Mouse (Mus musculus) lung, postnatal 0 days (tissue): ENCODE data around the gene Msi2. TPM values are rescaled to one million over a fixed set of nuclear protein-coding genes. Genes with fewer than 3 reads are reported as not detected.

Source experiments
- ATAC-seq: fragments of 200-750 bp; cut with Nextera tagmentation; 2 replicates; pipeline ENCODE4 v1.8.0; 2017; ENCODE audit warnings: moderate library complexity
- DNase-seq: peaks from one replicate; pipeline ENCODE4 v3.0.0-alpha.2; 2016; ENCODE audit warnings: low spot score
- H3K27ac ChIP-seq: fragments of 300-500 bp; sonication (generic); 2 replicates; pipeline ENCODE4 v1.5.1; 2014; ENCODE audit warnings: antibody characterized with exemption, mild to moderate bottlenecking, low read length, mixed read lengths
- H3K27me3 ChIP-seq: fragments of 300-500 bp; sonication (generic); replicated peaks from 2 replicates; pipeline ENCODE4 v1.6.1; 2014; ENCODE audit warnings: low read length, mixed read lengths; ENCODE audit not compliant: insufficient read depth
- H3K36me3 ChIP-seq: fragments of 300-500 bp; sonication (generic); 2 replicates; pipeline ENCODE4 v1.6.1; 2014; ENCODE audit warnings: low read length, mixed read lengths; ENCODE audit not compliant: insufficient read depth
- H3K4me1 ChIP-seq: fragments of 300-500 bp; sonication (generic); 2 replicates; pipeline ENCODE4 v1.6.1; 2014; ENCODE audit warnings: antibody characterized with exemption, low read depth, low read length, mixed read lengths; ENCODE audit not compliant: insufficient read depth
- H3K4me2 ChIP-seq: fragments of 300-500 bp; sonication (generic); replicated peaks from 2 replicates; pipeline ENCODE4 v1.6.1; 2014; ENCODE audit warnings: low read depth, mild to moderate bottlenecking, low read length, moderate library complexity, mixed read lengths
- H3K4me3 ChIP-seq: fragments of 300-500 bp; sonication (generic); 2 replicates; pipeline ENCODE4 v1.5.1; 2014; ENCODE audit warnings: low read depth, low read length
- H3K9ac ChIP-seq: fragments of 300-500 bp; sonication (generic); replicated peaks from 2 replicates; pipeline ENCODE4 v1.6.1; 2014; ENCODE audit warnings: low read depth, mild to moderate bottlenecking
- H3K9me3 ChIP-seq: fragments of 300-500 bp; sonication (generic); 2 replicates; pipeline ENCODE4 v1.6.1; 2016; ENCODE audit warnings: low read length, mixed read lengths
- CTCF ChIP-seq: IDR thresholded peaks from 2 replicates; pipeline ENCODE4 v1.5.1; 2016; ENCODE audit warnings: antibody characterized with exemption, mild to moderate bottlenecking
- EP300 ChIP-seq: IDR thresholded peaks from 2 replicates; pipeline ENCODE4 v1.6.1; 2016; ENCODE audit warnings: antibody characterized with exemption, mild to moderate bottlenecking, control low read depth
- WGBS: fragments of 180-500 bp; shearing (Covaris S2); extraction: QIAGEN DNeasy Blood & Tissue Kit; methylation state at CpG from one replicate; pipeline ENCODE4 v1.1.7; 2014; 5-methylcytosine and 5-hydroxymethylcytosine counted together
- polyA plus RNA-seq: library from polyadenylated mRNA; unstranded; fragments of >200 nt; fragmentation: Nextera tagmentation; extraction: Ambion mirVana; gene quantifications from 2 replicates; pipeline ENCODE4 v1.2.1, GENCODE M21; 2015

The Msi2 gene
- polyA plus RNA-seq, 1 experiment from 2014 or later: 12.6 TPM

- no peak for TF ChIP-seq EP300
- H3K36me3 ChIP-seq: peaks cover 3% of the 10 kb centered on the region; the same call in 1 of the 2 replicates
- WGBS: 80% methylated on average over 15 of the region's 15 CpGs
These were observed 52.5 kb downstream of the Msi2 start for GRCm38 (mm10) chr11:88665799-88666198.

GRCm38 (mm10) chr11:88661444-88662180, 56.7 kb downstream of the Msi2 start:
- Histone ChIP-seq H3K4me2 (no peak overlapping the region), H3K27ac (no peak overlapping the region), H3K27me3 (no peaks in the 10 kb centered on the region), H3K9ac (no peak overlapping the region), H3K9me3 (no peaks in the 10 kb centered on the region), H3K36me3 (no peaks in the 10 kb centered on the region), H3K4me3 (no peak overlapping the region), H3K4me1 (0 out of 2 replicates have a peak, but pooled peaks cover 3% of the 10 kb centered on the region)
- 58% methylated on average over 11 of the region's 11 CpGs for WGBS
- no peak for ATAC-seq
- DNase-seq: no peak
- TF ChIP-seq CTCF: no peak
- no peak for TF ChIP-seq EP300

More at GRCm38 (mm10) chr11:88665799-88666198, 52.5 kb downstream of the Msi2 start:
- H3K9ac ChIP-seq: no peak overlapping the region
- 0 out of 2 replicates have a peak, but pooled peaks cover 3% of the 10 kb centered on the region for H3K4me1 ChIP-seq
- H3K4me3 ChIP-seq: no peak overlapping the region
- H3K4me2 ChIP-seq: no peak overlapping the region
- ATAC-seq (no peak), DNase-seq (no peak)
- H3K27me3 ChIP-seq: no peaks in the 10 kb centered on the region
- H3K9me3 ChIP-seq: no peaks in the 10 kb centered on the region
- no peak overlapping the region for H3K27ac ChIP-seq

- no peak for DNase-seq
- Histone ChIP-seq H3K9ac (no peak overlapping the region), H3K36me3 (no peaks in the 10 kb centered on the region), H3K4me1 (0 out of 2 replicates have a peak, but pooled peaks cover 3% of the 10 kb centered on the region), H3K9me3 (no peaks in the 10 kb centered on the region), H3K4me2 (no peak overlapping the region), H3K4me3 (no peak overlapping the region), H3K27ac (no peak overlapping the region), H3K27me3 (no peaks in the 10 kb centered on the region)
- WGBS: 64% methylated on average over 9 of the region's 9 CpGs
- ATAC-seq: no peak
- no peak for TF ChIP-seq CTCF
- TF ChIP-seq EP300: no peak
These were observed 57.9 kb downstream of the Msi2 start for GRCm38 (mm10) chr11:88660404-88660803.

GRCm38 (mm10) chr11:88658926-88659325, 59.4 kb downstream of the Msi2 start:
- Histone ChIP-seq H3K36me3 (0 out of 2 replicates have a peak, but pooled peaks cover 3% of the 10 kb centered on the region), H3K4me2 (no peak overlapping the region), H3K27me3 (no peaks in the 10 kb centered on the region), H3K4me3 (no peak overlapping the region), H3K9me3 (no peaks in the 10 kb centered on the region), H3K4me1 (peaks cover 3% of the 10 kb centered on the region; the same call in 1 of the 2 replicates), H3K27ac (no peak overlapping the region), H3K9ac (no peak overlapping the region)
- TF ChIP-seq EP300 (no peak), CTCF (no peak)
- 76% methylated on average over 5 of the region's 5 CpGs for WGBS
- ATAC-seq (no peak), DNase-seq (no peak)

- Histone ChIP-seq H3K4me3 (no peak overlapping the region), H3K36me3 (0 out of 2 replicates have a peak, but pooled peaks cover 3% of the 10 kb centered on the region), H3K4me1 (no peaks in the 10 kb centered on the region; the same call in 1 of the 2 replicates), H3K9ac (no peak overlapping the region), H3K9me3 (no peaks in the 10 kb centered on the region), H3K4me2 (no peak overlapping the region), H3K27ac (no peak overlapping the region), H3K27me3 (no peaks in the 10 kb centered on the region)
- WGBS: 54% methylated on average over 8 of the region's 8 CpGs
- ATAC-seq (0 out of 2 replicates have a peak, but pooled peaks have one; percentile 7), DNase-seq (no peak)
- TF ChIP-seq CTCF: no peak
- TF ChIP-seq EP300: no peak
These were observed 62.5 kb downstream of the Msi2 start for GRCm38 (mm10) chr11:88655786-88656185.

- no peaks in the 10 kb centered on the region; the same call in 1 of the 2 replicates for H3K4me1 ChIP-seq
- H3K9me3 ChIP-seq: no peaks in the 10 kb centered on the region
- H3K9ac ChIP-seq: no peak overlapping the region
- ATAC-seq: no peak; the same call in 1 of the 2 replicates
- no peak overlapping the region for H3K27ac ChIP-seq
- no peaks in the 10 kb centered on the region for H3K27me3 ChIP-seq
- no peak overlapping the region for H3K4me3 ChIP-seq
- H3K36me3 ChIP-seq: 0 out of 2 replicates have a peak, but pooled peaks cover 3% of the 10 kb centered on the region
- WGBS: 61% methylated on average over 3 of the region's 3 CpGs
- TF ChIP-seq CTCF: no peak
- no peak for TF ChIP-seq EP300
- DNase-seq: no peak
- no peak overlapping the region for H3K4me2 ChIP-seq
These were observed 63.1 kb downstream of the Msi2 start for GRCm38 (mm10) chr11:88655214-88655566.
